8 mouse cellular contexts compared by ENCODE assay signal in the genomic region with DNA sequence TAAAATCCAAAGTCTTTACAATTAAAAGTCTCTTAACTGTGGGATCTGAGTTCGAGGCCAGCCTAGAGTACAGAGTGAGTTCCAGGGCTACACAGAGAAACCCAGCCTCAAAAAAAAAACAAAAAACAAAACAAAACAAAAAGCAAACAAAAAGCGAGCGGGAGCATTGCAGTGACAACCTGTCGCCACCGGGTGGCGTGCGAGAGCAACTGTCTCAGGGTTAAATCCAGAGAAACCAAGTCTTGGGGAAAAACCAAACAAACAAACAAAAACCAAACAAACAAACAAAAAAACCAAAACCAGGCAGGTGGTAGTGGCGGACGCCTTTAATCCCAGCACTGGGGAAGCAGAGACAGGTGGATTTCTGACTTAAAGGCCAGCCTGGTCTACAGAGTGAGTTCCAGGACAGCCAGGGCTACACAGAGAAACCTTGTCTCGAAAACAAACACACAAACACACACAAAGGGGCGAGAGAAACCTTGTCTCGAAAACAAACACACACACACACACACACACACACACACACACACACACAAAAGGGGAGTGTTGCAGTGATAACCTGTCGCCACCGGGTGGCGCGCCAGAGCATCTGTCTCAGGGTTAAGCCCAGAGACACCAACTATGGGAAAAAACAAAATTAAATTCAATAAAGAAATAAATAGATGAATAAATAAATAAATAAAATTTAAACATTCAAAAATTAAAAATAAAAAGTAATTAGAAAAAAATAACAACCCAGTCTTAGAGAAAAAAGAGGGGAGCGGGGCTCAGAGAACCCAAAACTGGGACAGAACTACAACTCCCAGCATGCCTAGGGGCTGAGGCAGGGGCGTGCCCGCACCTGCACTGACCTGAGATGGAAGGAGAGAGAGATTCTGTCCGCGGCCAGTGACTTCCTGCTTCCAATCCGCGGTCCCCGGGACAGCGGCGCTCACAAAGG.
DNase-seq lines count a peak whose midpoint lies in the region; ATAC-seq lines count a peak whose summit lies in the region.

No protein-coding gene starts in this region.

- H3K9ac ChIP-seq in heart, embryonic 12.5 days, result peak overlapping the region; percentile 75
- H3K9ac ChIP-seq in lung, embryonic 16.5 days (ENCODE audit: low read length), result peak overlapping the region; percentile 73

- no peaks in the 10 kb centered on the region for H3K27me3 ChIP-seq in heart, embryonic 12.5 days (replicated peaks)
- no peaks in the 10 kb centered on the region for H3K27me3 ChIP-seq in lung, embryonic 16.5 days (ENCODE audit: control insufficient read depth, insufficient read depth, low read depth, low read length)

- no peaks in the 10 kb centered on the region for H3K4me1 ChIP-seq in heart, embryonic 12.5 days (replicated peaks)
- no peaks in the 10 kb centered on the region for H3K4me1 ChIP-seq in lung, embryonic 16.5 days (replicated peaks; ENCODE audit: control insufficient read depth, insufficient read depth, low read length)

- peak overlapping the region; percentile 82 for H3K4me3 ChIP-seq in heart, embryonic 12.5 days
- peak overlapping the region; percentile 91 for H3K4me3 ChIP-seq in lung, embryonic 16.5 days (ENCODE audit: low read length)

- peak; percentile 94 for ATAC-seq in erythroblast, adult 5-6 weeks (replicated peaks; ENCODE audit: low FRiP score, poor library complexity, severe bottlenecking)
- ATAC-seq in heart, embryonic 12.5 days (ENCODE audit: insufficient number of reproducible peaks, low FRiP score), result peak; percentile 90
- ATAC-seq in lung, embryonic 16.5 days (ENCODE audit: low read depth), result peak; percentile 86

- peak overlapping the region; percentile 58; the same call in 1 of the 2 replicates for H3K27ac ChIP-seq in heart, embryonic 12.5 days (ENCODE audit: poor library complexity, severe bottlenecking)
- peak overlapping the region; percentile 77 for H3K27ac ChIP-seq in lung, embryonic 16.5 days (ENCODE audit: low read length)

- WGBS in heart, embryonic 12.5 days, result 11% methylated on average over 26 of the region's 26 CpGs
- WGBS in lung, embryonic 16.5 days, result 13% methylated on average over 26 of the region's 26 CpGs

- peak overlapping the region; percentile 58 for H3K4me2 ChIP-seq in heart, embryonic 12.5 days
- peak overlapping the region; percentile 51 for H3K4me2 ChIP-seq in lung, embryonic 16.5 days (ENCODE audit: low read depth, low read length)

- peak; percentile 45 to 58 for DNase-seq in CD8-positive naive resting alpha-beta T cell, adult 2 months (ENCODE audit: low read depth in 2 of 2, low spot score in 2 of 2)
- DNase-seq in adrenal gland, adult 8-10 months, result peak; percentile 6
- peak; percentile 64 for DNase-seq in layer of hippocampus, adult 11-12 months (ENCODE audit: low spot score)
- DNase-seq in ovary, postnatal 10 days (ENCODE audit: low spot score), result peak; percentile 5
- peak; percentile 90 for DNase-seq in thymus, postnatal 14 days

- no peaks in the 10 kb centered on the region for H3K9me3 ChIP-seq in heart, embryonic 12.5 days (replicated peaks)
- no peaks in the 10 kb centered on the region for H3K9me3 ChIP-seq in lung, embryonic 16.5 days (ENCODE audit: control insufficient read depth, low read length)

- H3K36me3 ChIP-seq in heart, embryonic 12.5 days, result no peaks in the 10 kb centered on the region
- no peaks in the 10 kb centered on the region for H3K36me3 ChIP-seq in lung, embryonic 16.5 days (ENCODE audit: control insufficient read depth, insufficient read depth, low read length)

Comparison
In these comparisons a context has a peak if more than half of its experiments do, and no peak if none do; other contexts are left out.
1. Peak in every context shown above with its lines: DNase-seq, ATAC-seq, H3K4me3 ChIP-seq and H3K27ac ChIP-seq.
2. DNase-seq: peak in every context shown above with its lines; median percentile 90 in thymus, postnatal 14 days; 64 in layer of hippocampus, adult 11-12 months; 52 in CD8-positive naive resting alpha-beta T cell, adult 2 months; 6 in adrenal gland, adult 8-10 months; 5 in ovary, postnatal 10 days.